Mouse (Mus musculus) ovary, postnatal 10 days (tissue): ENCODE measurements around the gene Gm20814.
"Not testable (repeated sequence)": the region's sequence is repeated elsewhere in the genome, so short reads cannot be mapped to it uniquely, and the experiment has no call there.

ENCODE experiments used
- DNase-seq: peaks from one replicate; pipeline ENCODE4 v3.0.0; 2022; ENCODE audit warnings: low spot score

The Gm20814 gene

DNA sequence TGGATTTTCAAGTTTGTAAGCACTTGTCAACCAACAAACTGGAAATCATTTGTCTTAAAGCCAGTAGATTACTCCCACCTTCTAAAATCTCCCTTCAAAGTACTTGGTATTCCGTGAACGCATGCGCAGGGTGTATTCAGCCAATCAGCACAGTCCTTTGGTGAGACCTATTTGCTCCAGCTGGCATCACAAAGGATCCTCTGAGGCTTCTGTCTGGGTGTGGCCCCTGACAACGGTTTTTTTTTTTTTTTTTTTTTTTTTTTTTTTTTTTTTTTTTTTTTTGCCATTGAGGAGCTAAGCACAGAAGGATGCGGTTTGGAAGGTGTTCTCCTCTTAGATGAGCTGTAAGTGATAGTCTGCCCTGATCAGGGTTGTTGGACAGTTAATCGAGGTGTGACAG is at the start of gene Gm20814:
Gm20814 (plus strand) TSS at position 301 of the 400 bp plus-strand sequence.
- DNase-seq, result not testable (repeated sequence)
